Mouse (Mus musculus) liver (tissue): ENCODE results near the gene Ptprt.

Source experiments
- DNase-seq: peaks from one replicate; pipeline ENCODE4 v3.0.0-alpha.2; 2020; ENCODE audit warnings: mixed read lengths

Ptprt gene

GRCm38 (mm10) chr2:161907214-161907613, 753.7 kb downstream of the Ptprt start:
- no peak for DNase-seq

GRCm38 (mm10) chr2:161902196-161902595, 758.8 kb downstream of the Ptprt start:
- no peak for DNase-seq

GRCm38 (mm10) chr2:161884446-161884845, 776.5 kb downstream of the Ptprt start:
- DNase-seq = no peak

- no peak for DNase-seq
Measured at GRCm38 (mm10) chr2:161882580-161882979, 778.4 kb downstream of the Ptprt start.

GRCm38 (mm10) chr2:161880941-161881340, 780.0 kb downstream of the Ptprt start:
- no peak for DNase-seq

GRCm38 (mm10) chr2:161865231-161865630, 795.7 kb downstream of the Ptprt start:
- no peak for DNase-seq

GRCm38 (mm10) chr2:161858813-161859212, 802.1 kb downstream of the Ptprt start:
- no peak for DNase-seq

GRCm38 (mm10) chr2:161858361-161858760, 802.6 kb downstream of the Ptprt start:
- no peak for DNase-seq

- no peak for DNase-seq
Measured at GRCm38 (mm10) chr2:161835001-161835400, 825.9 kb downstream of the Ptprt start.

GRCm38 (mm10) chr2:161833846-161834245, 827.1 kb downstream of the Ptprt start:
- no peak for DNase-seq

GRCm38 (mm10) chr2:161813326-161813725, 847.6 kb downstream of the Ptprt start:
- no peak for DNase-seq

- DNase-seq = no peak
Measured at GRCm38 (mm10) chr2:161808086-161808801, 852.7 kb downstream of the Ptprt start.

GRCm38 (mm10) chr2:161806287-161807007, 854.5 kb downstream of the Ptprt start:
- DNase-seq = no peak

- DNase-seq = no peak
Measured at GRCm38 (mm10) chr2:161799946-161800345, 861.0 kb downstream of the Ptprt start.

- no peak for DNase-seq
Measured at GRCm38 (mm10) chr2:161767528-161767927, 893.4 kb downstream of the Ptprt start.

GRCm38 (mm10) chr2:161713024-161713423, 947.9 kb downstream of the Ptprt start:
- DNase-seq = no peak

GRCm38 (mm10) chr2:161709316-161709715, 951.6 kb downstream of the Ptprt start:
- DNase-seq = no peak

- DNase-seq = no peak
Measured at GRCm38 (mm10) chr2:161706386-161706915, 954.5 kb downstream of the Ptprt start.

GRCm38 (mm10) chr2:161704811-161705210, 956.1 kb downstream of the Ptprt start:
- no peak for DNase-seq

GRCm38 (mm10) chr2:161704410-161704809, 956.5 kb downstream of the Ptprt start:
- no peak for DNase-seq

GRCm38 (mm10) chr2:161695819-161696218, 965.1 kb downstream of the Ptprt start:
- no peak for DNase-seq

GRCm38 (mm10) chr2:161668302-161668986, 992.5 kb downstream of the Ptprt start:
- DNase-seq = no peak

GRCm38 (mm10) chr2:161661912-161662311, 999.0 kb downstream of the Ptprt start:
- no peak for DNase-seq
